Comparison of ENCODE assay signal across 20 mouse cellular contexts in the genomic region with DNA sequence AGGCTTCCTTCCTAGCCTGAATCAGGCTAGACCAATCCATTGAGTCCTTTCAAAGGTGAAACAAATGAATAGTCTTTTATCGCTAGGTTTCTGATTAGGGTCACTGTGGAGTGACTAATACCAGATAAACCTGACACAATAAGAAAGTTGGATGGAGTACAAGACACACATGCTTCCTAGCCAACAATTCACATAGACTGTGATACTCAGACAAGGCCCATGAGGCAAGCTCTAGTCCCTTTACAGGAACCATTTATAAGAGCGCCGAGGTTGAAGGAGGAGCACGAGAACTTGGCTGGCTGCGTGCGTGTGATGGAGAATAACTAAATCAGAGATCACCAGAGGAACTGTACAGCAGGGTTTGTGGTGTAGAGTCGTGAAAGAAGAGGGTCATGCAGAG.
DNase-seq lines count a peak whose midpoint lies in the region; ATAC-seq lines count a peak whose summit lies in the region.
"Had no signal": no experiment of that assay in that cellular context is flagged by ENCODE, and none has a peak within 500 bp of the region (broad histone marks: within the 10 kb centered on the region; RNA-seq: fewer than 3 reads in every experiment).

No protein-coding gene starts in this region.

- no peak overlapping the region for H3K4me2 ChIP-seq in lung, embryonic 16.5 days (ENCODE audit: low read depth, low read length)
- H3K4me2 ChIP-seq: hindbrain, embryonic 12.5 days; limb, embryonic 13.5 days; liver, embryonic 15.5 days; lung, embryonic 15.5 days; stomach, embryonic 15.5 days had no signal

- no peak overlapping the region for H3K27ac ChIP-seq in lung, embryonic 16.5 days (ENCODE audit: low read length)
- H3K27ac ChIP-seq: hindbrain, embryonic 12.5 days; limb, embryonic 13.5 days; liver, embryonic 15.5 days; lung, embryonic 15.5 days; macrophage; midbrain, embryonic 10.5 days; stomach, embryonic 15.5 days had no signal

- H3K36me3 ChIP-seq in lung, embryonic 16.5 days (ENCODE audit: control insufficient read depth, insufficient read depth, low read length) = no peaks in the 10 kb centered on the region
- H3K36me3 ChIP-seq: hindbrain, embryonic 12.5 days; limb, embryonic 13.5 days; liver, embryonic 15.5 days; lung, embryonic 15.5 days; midbrain, embryonic 10.5 days; stomach, embryonic 15.5 days had no signal

- H3K27me3 ChIP-seq in lung, embryonic 16.5 days (ENCODE audit: control insufficient read depth, insufficient read depth, low read depth, low read length) = no peaks in the 10 kb centered on the region
- H3K27me3 ChIP-seq: hindbrain, embryonic 12.5 days; limb, embryonic 13.5 days; liver, embryonic 15.5 days; lung, embryonic 15.5 days; stomach, embryonic 15.5 days had no signal

- DNase-seq in heart, adult 11 months = peak; percentile 88
- no peak for DNase-seq in heart, postnatal 25 days (ENCODE audit: low spot score)
- DNase-seq in lung, postnatal 36 days = no peak
- peak; percentile 23 to 32 for DNase-seq in heart, postnatal 10 days
- DNase-seq in kidney, postnatal 14 days = no peak
- DNase-seq: adrenal gland, postnatal 36 days; cerebellum, adult 9-11 months; thymus, adult 18-20 months; thymus, postnatal 36 days had no signal

- H3K9ac ChIP-seq in lung, embryonic 16.5 days (ENCODE audit: low read length) = no peak overlapping the region
- H3K9ac ChIP-seq: hindbrain, embryonic 12.5 days; limb, embryonic 13.5 days; liver, embryonic 15.5 days; lung, embryonic 15.5 days; stomach, embryonic 15.5 days had no signal

- no peaks in the 10 kb centered on the region for H3K9me3 ChIP-seq in lung, embryonic 16.5 days (ENCODE audit: control insufficient read depth, low read length)
- H3K9me3 ChIP-seq: hindbrain, embryonic 12.5 days; limb, embryonic 13.5 days; liver, embryonic 15.5 days; lung, embryonic 15.5 days; midbrain, embryonic 10.5 days; stomach, embryonic 15.5 days had no signal

- ATAC-seq in lung, embryonic 16.5 days (ENCODE audit: low read depth) = peak; percentile 36; the same call in 1 of the 2 replicates
- ATAC-seq in megakaryocyte progenitor cell, adult 5-6 weeks (replicated peaks; ENCODE audit: poor library complexity) = no peak
- ATAC-seq: forebrain, embryonic 14.5 days; intestine, postnatal 0 days had no signal

- H3K4me3 ChIP-seq in lung, embryonic 16.5 days (ENCODE audit: low read length) = no peak overlapping the region
- H3K4me3 ChIP-seq: hindbrain, embryonic 12.5 days; limb, embryonic 13.5 days; liver, embryonic 15.5 days; lung, embryonic 15.5 days; midbrain, embryonic 10.5 days; stomach, embryonic 15.5 days had no signal

- 71% methylated on average over 7 of the region's 7 CpGs for WGBS in lung, embryonic 16.5 days

- H3K4me1 ChIP-seq in lung, embryonic 16.5 days (replicated peaks; ENCODE audit: control insufficient read depth, insufficient read depth, low read length) = 0 out of 2 replicates have a peak, but pooled peaks cover 3% of the 10 kb centered on the region
- H3K4me1 ChIP-seq: hindbrain, embryonic 12.5 days; liver, embryonic 15.5 days; stomach, embryonic 15.5 days had no signal

- intact Hi-C loops in heart, postnatal 25 days (cut with DNase I) = no loop called here
- intact Hi-C loops in heart, postnatal 10 days (cut with DNase I) = no loop called here

Comparison
In these comparisons a context has a peak if more than half of its experiments do, and no peak if none do; other contexts are left out.
1. DNase-seq: peak in heart, adult 11 months (single experiment) and heart, postnatal 10 days (2 of 2); none in heart, postnatal 25 days (single experiment), lung, postnatal 36 days (single experiment) and kidney, postnatal 14 days (single experiment).